Mouse (Mus musculus) Patski (cell line): ENCODE results near the gene Dok4. TPM values are rescaled to one million over a fixed set of nuclear protein-coding genes. Genes with fewer than 3 reads are reported as not detected.

Experiments
- ATAC-seq: fragments of 100-300 bp; one replicate; pipeline ENCODE4 v1.8.0; 2021
- CTCF ChIA-PET: fragments of 350-600 bp; sonication (Branson Sonifier 250); formaldehyde crosslinking; loops from one replicate; lab custom pipeline; 2022; ENCODE audit warnings: inconsistent platforms; lab: Charles Lee
- POLR2A ChIA-PET: fragments of 350-600 bp; sonication (Branson Sonifier 250); formaldehyde crosslinking; loops from one replicate; lab custom pipeline; 2022; ENCODE audit warnings: antibody characterized with exemption, inconsistent platforms; lab: Charles Lee
- DNase-seq: peaks from one replicate; pipeline ENCODE4 v3.0.0-alpha.2; 2011; ENCODE audit warnings: low read depth, low spot score
- H3K27me3 ChIP-seq: fragments of 371-371 bp; one replicate; pipeline ENCODE4 v1.5.1; 2021
- CTCF ChIP-seq: fragments of 100-300 bp; IDR thresholded peaks from one replicate; pipeline ENCODE4 v1.5.1; 2021
- in situ Hi-C: fragments of 300-500 bp; cut with MboI; formaldehyde crosslinking; loops from 3 replicates; pipeline ENCODE4 v1.11.1; 2018; ENCODE audit warnings: low pct_unique_long_range_greater_than_20kb, mixed read lengths
- polyA plus RNA-seq: library from polyadenylated mRNA; unstranded; gene quantifications from one replicate; pipeline ENCODE4 v1.2.3, GENCODE M21; 2021

The Dok4 gene
- polyA plus RNA-seq, 1 experiment from 2014 or later = 46.4 TPM

GRCm38 (mm10) chr8:94914256-94914655, 38.1 kb upstream of the Dok4 start:
- ATAC-seq (no peak), DNase-seq (no peak)
- ChIA-PET CTCF (no interaction called here), POLR2A (no interaction called here)
- in situ Hi-C loops = no loop called here
- H3K27me3 ChIP-seq = no peaks in the 10 kb centered on the region
- TF ChIP-seq CTCF = no peak

DNA sequence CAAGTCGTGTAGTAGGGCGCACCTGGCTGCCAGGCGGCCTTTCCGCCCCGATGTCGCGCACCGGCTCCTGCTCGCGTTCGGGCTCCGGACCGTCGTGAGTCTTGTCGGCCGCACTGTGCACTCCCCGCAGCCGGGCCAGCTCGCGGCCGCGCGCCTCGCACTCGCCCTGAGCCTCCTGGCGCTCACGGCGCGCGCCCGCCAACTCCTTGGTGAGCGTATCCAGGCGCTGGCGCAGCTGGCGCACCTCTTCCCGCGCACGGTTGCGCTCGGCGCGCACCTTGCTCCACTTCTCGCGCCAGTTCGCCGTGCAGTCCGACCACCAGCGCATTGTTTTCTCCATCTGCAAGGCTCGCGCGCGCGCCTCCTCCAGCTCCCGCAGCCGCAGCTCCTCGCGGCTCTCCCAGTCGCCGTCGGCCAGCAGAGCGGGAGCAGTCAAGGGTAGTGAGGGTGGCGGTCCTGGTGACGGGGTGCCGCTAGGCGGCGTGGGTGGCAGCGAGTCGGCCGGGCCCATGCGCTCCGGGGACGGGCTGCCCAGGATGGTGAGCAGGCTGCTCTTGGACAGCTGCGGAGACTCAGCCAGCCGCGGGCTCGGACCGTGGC, 37.0 kb upstream of the Dok4 start:
- no peaks in the 10 kb centered on the region for H3K27me3 ChIP-seq
- CTCF ChIA-PET = no interaction called here
- in situ Hi-C loops = no loop called here
- TF ChIP-seq CTCF = no peak
- POLR2A ChIA-PET = no interaction called here
- ATAC-seq (no peak), DNase-seq (no peak)

DNA sequence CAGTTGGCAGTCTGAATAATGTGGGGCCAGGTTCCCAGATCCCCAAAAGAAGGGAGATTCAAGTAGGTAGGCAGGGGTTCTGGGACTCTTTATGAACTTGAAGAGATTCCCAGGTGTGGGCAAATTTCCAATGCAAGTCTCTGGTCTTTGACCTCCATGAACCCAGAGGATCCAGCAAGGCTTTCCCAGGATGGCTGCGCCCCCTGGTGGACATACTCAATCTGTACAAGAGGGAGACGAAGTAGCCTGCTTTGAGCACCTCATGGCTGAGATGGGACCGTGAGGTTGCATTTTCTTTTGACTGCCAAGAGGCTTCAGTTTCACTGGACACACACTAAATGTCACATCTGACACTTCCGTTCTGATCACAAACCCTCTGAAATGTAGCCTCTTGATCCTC, 32.7 kb upstream of the Dok4 start:
- DNase-seq (no peak), ATAC-seq (peak; percentile 18)
- ChIA-PET CTCF (interaction anchor here (1.1 to 5.8 kb wide), 3 partner anchors 14 to 41 kb away, joined by 3 to 41 read pairs (median 4); partner anchors contain the start of genes Adgrg5 and Dok4), POLR2A (interaction anchor here (1.8 kb wide), 1 partner anchor 34 kb away, joined by 11 read pairs; no protein-coding TSS in a partner anchor)
- TF ChIP-seq CTCF = no peak
- in situ Hi-C loops = loop anchor here (5.0 kb wide), 3 partner anchors 37 to 202 kb away; no protein-coding TSS in a partner anchor
- H3K27me3 ChIP-seq = no peaks in the 10 kb centered on the region

DNA sequence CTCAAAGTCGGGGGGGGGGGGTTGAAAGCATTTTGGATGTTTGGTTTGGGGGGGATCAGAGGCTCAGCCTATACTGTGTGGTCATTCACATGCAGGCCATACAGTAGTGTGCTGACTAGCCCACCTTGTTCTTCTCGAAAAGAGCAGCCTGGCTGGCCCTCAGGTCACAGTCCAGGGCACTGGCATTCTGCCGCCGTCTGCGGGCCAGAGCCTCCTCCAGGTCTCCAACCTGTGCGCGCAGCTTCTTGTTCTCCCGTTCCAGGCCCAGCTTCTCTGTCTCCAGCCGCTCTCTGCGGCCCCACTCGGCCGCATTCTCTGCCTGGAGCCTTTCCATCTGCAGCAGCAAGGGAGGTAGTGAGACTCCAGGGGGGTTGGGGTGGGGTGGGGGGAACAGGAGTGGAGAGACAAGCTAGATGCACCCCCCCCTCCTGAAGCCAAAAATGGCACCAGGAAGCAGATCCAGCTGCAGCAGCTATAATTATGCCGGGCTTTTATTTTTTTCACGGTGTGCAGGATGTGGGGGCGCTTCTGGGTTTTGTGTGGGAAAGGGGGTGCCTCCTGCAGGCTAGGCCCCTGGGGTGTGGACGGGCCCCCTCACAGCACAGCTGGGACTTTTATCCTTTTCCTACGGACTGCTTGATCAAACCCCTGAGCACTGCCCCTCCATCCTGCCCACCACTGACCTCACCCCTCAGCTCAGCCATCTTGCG, 31.6 kb upstream of the Dok4 start:
- in situ Hi-C loops = loop anchor here (5.0 kb wide), 3 partner anchors 35 to 200 kb away; no protein-coding TSS in a partner anchor
- POLR2A ChIA-PET = interaction anchor here (1.8 kb wide), 1 partner anchor 33 kb away, joined by 11 read pairs; no protein-coding TSS in a partner anchor
- DNase-seq = no peak
- CTCF ChIA-PET = interaction anchor here (1.0 to 5.8 kb wide), 5 partner anchors 9 to 45 kb away, joined by 3 to 41 read pairs (median 3); partner anchors contain the start of genes Adgrg5 and Dok4
- ATAC-seq = no peak
- TF ChIP-seq CTCF = no peak
- no peaks in the 10 kb centered on the region for H3K27me3 ChIP-seq

DNA sequence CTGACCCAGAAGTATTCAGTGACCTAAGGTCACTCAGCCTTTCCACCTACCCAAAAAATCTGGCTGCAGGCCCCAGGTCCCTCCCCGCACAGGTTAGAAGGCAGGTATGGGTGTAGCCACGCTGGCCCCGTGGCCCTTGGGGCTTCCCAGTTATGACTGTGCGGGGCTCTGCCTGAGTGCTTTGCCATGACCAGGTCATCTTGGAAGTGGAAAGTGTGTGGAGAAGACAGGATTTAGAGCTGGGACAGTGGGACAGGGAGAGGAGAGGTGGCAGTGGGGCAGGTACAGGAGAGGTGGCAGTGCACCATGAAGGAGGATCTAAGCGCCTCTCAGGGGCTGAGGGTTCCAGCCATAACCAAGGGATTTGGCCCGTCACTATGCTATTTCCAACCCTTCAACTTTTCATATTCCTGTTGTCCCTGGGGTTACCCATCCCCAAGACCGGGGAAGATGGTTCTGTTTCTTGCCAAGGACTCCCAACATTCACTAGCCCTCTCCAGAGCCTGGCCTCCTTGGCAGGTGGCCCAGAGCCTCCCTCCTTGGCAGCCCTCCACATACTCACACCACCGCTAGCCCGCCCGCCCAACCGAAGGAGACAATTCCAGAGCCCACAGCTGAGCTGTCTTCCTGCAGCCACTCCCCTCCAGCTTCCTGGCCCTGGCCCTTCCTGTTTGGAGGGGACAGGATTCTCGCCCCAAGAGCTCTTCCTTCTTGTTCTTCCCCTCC, 28.5 kb upstream of the Dok4 start:
- H3K27me3 ChIP-seq = no peaks in the 10 kb centered on the region
- peak; percentile 82 for DNase-seq
- peak; percentile 60 for ATAC-seq
- in situ Hi-C loops = loop anchor here (5.0 kb wide), 3 partner anchors 32 to 197 kb away; no protein-coding TSS in a partner anchor
- ChIA-PET POLR2A (interaction anchor here (0.7 to 4.0 kb wide), 5 partner anchors 23 to 128 kb away, joined by 3 to 22 read pairs (median 3); partner anchors contain the start of gene Dok4), CTCF (interaction anchor here (0.7 to 5.8 kb wide), 5 partner anchors 31 to 90 kb away, joined by 3 to 41 read pairs (median 3); partner anchors contain the start of gene Dok4)
- no peak for TF ChIP-seq CTCF

DNA sequence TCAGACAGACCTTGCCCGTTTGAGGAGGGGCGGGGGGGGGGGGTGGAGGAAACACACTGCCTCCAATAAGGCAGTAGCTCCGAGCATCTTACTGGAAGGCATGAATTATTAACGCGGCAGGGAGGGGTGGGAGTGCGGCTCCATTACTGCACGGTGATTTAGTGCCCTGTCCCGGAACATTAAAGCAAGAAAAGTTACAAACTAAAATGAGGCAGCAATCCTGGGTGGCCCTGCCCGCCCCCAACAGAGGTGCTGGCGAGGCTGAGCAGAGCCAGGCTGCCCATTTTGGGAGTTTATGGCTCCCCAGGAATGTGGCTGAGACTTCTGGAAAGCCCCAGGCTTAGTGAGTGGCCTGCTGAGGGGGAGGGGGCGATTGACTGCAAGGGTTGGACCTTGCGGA, 27.6 kb upstream of the Dok4 start:
- POLR2A ChIA-PET = interaction anchor here (0.7 to 4.0 kb wide), 4 partner anchors 28 to 127 kb away, joined by 3 to 22 read pairs (median 6); partner anchors contain the start of gene Dok4
- TF ChIP-seq CTCF = no peak
- CTCF ChIA-PET = interaction anchor here (1.0 to 5.8 kb wide), 4 partner anchors 15 to 200 kb away, joined by 3 to 41 read pairs (median 3); partner anchors contain the start of gene Dok4
- in situ Hi-C loops = no loop called here
- no peaks in the 10 kb centered on the region for H3K27me3 ChIP-seq
- peak; percentile 87 for ATAC-seq
- DNase-seq = peak; percentile 93

DNA sequence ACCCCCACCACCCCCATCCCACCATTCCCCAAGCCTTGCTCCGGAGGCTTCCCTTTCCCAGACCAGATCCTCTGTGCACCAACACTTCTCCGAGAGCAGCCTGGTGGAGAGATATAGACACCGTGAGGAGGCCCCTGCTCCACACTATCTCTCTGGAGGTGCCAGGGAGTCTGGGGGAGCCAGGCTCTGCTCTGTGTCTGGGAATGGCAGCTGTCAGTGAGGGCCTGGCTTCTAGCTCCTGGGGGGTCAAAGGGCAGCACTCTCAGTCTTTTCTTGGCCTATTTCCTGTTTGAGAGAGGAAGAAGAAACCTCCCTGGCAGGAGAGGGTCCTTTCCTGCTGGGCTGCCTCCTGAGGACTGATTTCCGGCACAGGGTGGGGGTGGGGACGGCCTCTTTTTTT, 24.9 kb upstream of the Dok4 start:
- DNase-seq (no peak), ATAC-seq (no peak)
- ChIA-PET CTCF (interaction anchor here (1.3 kb wide), 1 partner anchor 26 kb away, joined by 5 read pairs; no protein-coding TSS in a partner anchor), POLR2A (interaction anchor here (0.9 to 1.3 kb wide), 3 partner anchors 10 to 25 kb away, joined by 3 to 4 read pairs (median 3); partner anchors contain the start of gene Dok4)
- TF ChIP-seq CTCF = no peak
- in situ Hi-C loops = no loop called here
- H3K27me3 ChIP-seq = no peaks in the 10 kb centered on the region

- TF ChIP-seq CTCF = no peak
- CTCF ChIA-PET = interaction anchor here (1.3 kb wide), 1 partner anchor 26 kb away, joined by 5 read pairs; no protein-coding TSS in a partner anchor
- H3K27me3 ChIP-seq = no peaks in the 10 kb centered on the region
- POLR2A ChIA-PET = interaction anchor here (0.9 to 1.3 kb wide), 3 partner anchors 9 to 25 kb away, joined by 3 to 4 read pairs (median 3); partner anchors contain the start of gene Dok4
- in situ Hi-C loops = no loop called here
- no peak for DNase-seq
- no peak for ATAC-seq
Measured at GRCm38 (mm10) chr8:94900617-94901016, 24.5 kb upstream of the Dok4 start.

DNA sequence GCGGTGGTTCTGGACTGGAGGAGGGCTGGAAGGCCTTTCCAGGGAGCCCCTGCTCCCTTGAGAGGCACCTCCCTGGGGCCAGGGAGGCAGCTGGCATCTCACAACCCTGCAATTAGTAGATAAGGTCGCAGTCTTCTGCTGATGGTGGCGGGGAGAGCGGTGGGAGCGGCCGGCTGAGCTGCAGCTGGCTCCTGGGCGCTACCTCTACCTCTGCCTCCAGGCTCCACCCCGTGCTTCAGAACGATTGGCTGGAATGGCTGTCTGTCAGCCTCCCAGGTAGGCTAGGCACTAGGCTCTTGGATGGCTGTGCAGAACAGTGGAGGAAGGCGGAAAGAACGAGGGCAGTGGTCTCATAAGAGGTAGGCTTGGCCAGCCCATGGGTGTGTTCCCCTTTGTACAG, 23.1 kb upstream of the Dok4 start:
- POLR2A ChIA-PET = interaction anchor here (1.8 kb wide), 1 partner anchor 13 kb away, joined by 9 read pairs; no protein-coding TSS in a partner anchor
- in situ Hi-C loops = no loop called here
- CTCF ChIA-PET = interaction anchor here (1.8 kb wide), 1 partner anchor 10 kb away, joined by 5 read pairs; no protein-coding TSS in a partner anchor
- TF ChIP-seq CTCF = no peak
- no peaks in the 10 kb centered on the region for H3K27me3 ChIP-seq
- ATAC-seq = no peak
- DNase-seq = no peak
